Mouse (Mus musculus) MEL (cell line): ENCODE measurements at regions not wholly inside any gene's neighbourhood (a gene's known extent, or its start where the extent isn't known, plus 50 kb on each side); places are given as distances from the start of the nearest gene placed in this dataset.
"Not testable (repeated sequence)": the region's sequence is repeated elsewhere in the genome, so short reads cannot be mapped to it uniquely, and the experiment has no call there.

Source experiments
- DNase-seq: peaks from one replicate; pipeline ENCODE4 v3.0.0; 2011; ENCODE audit warnings: low read depth, low spot score
- H3K27ac ChIP-seq: 2 replicates; pipeline ENCODE4 v1.5.1; 2012; ENCODE audit warnings: low read depth, mild to moderate bottlenecking, control low read depth, low read length, moderate library complexity; ENCODE audit not compliant: control insufficient read depth
- H3K27me3 ChIP-seq, 2 experiments: fragments of 150-350 bp in 1 of 2; sonication (generic) in 1 of 2; 2 replicates each; pipeline ENCODE4 v1.6.1; 2012; ENCODE audit warnings: low read length in 2 of 2, mild to moderate bottlenecking in 2 of 2, improper control_type of control experiment in 1 of 2, moderate library complexity in 1 of 2; ENCODE audit not compliant: insufficient read depth in 2 of 2, control insufficient read depth in 1 of 2
- H3K36me3 ChIP-seq, 2 experiments: 2 replicates each; pipeline ENCODE4 v1.6.1; 2012 to 2014; ENCODE audit warnings: low read length in 2 of 2, improper control_type of control experiment in 1 of 2, inconsistent platforms in 1 of 2, mild to moderate bottlenecking in 1 of 2; ENCODE audit not compliant: insufficient read depth in 2 of 2, control insufficient read depth in 1 of 2
- H3K4me1 ChIP-seq, 2 experiments: fragments of 150-350 bp in 1 of 2; sonication (generic) in 1 of 2; 2 replicates each; pipeline ENCODE4 v1.6.1; 2012; ENCODE audit warnings: low read length in 2 of 2, improper control_type of control experiment in 1 of 2, mild to moderate bottlenecking in 1 of 2; ENCODE audit not compliant: insufficient read depth in 2 of 2, control insufficient read depth in 1 of 2
- H3K4me3 ChIP-seq, 2 experiments: fragments of 150-350 bp in 1 of 2; sonication (generic) in 1 of 2; 2 replicates each; pipeline ENCODE4 v1.5.1; 2012; ENCODE audit warnings: low read depth in 2 of 2, low read length in 2 of 2, mild to moderate bottlenecking in 2 of 2, moderate library complexity in 2 of 2, control low read depth in 1 of 2, improper control_type of control experiment in 1 of 2; ENCODE audit not compliant: control insufficient read depth in 1 of 2, insufficient read depth in 1 of 2
- H3K79me2 ChIP-seq: 2 replicates; pipeline ENCODE4 v1.6.1; 2012; ENCODE audit warnings: mild to moderate bottlenecking, low read length, moderate library complexity; ENCODE audit not compliant: control insufficient read depth, poor library complexity, insufficient read depth
- H3K9ac ChIP-seq: 2 replicates; pipeline ENCODE4 v1.6.1; 2012; ENCODE audit warnings: low read depth, mild to moderate bottlenecking, control low read depth, low read length, moderate library complexity; ENCODE audit not compliant: control insufficient read depth, poor library complexity, severe bottlenecking
- H3K9me3 ChIP-seq: fragments of 150-350 bp; sonication (generic); replicated peaks from 2 replicates; pipeline ENCODE4 v1.6.1; 2012; ENCODE audit warnings: mild to moderate bottlenecking, low read length, improper control_type of control experiment, moderate library complexity; ENCODE audit not compliant: insufficient read depth
- CTCF ChIP-seq, 3 experiments: IDR thresholded peaks in 2 of 3; conservative IDR thresholded peaks in 1 of 3; 2 replicates each; pipeline ENCODE4 v1.5.1; 2011 to 2012; ENCODE audit warnings: low read length in 3 of 3, low read depth in 2 of 3, mild to moderate bottlenecking in 2 of 3, improper control_type of control experiment in 1 of 3, inconsistent platforms in 1 of 3, mixed read lengths in 1 of 3, moderate library complexity in 1 of 3; ENCODE audit not compliant: control insufficient read depth in 1 of 3, insufficient read depth in 1 of 3, poor library complexity in 1 of 3, severe bottlenecking in 1 of 3
- ELF1 ChIP-seq: IDR thresholded peaks from 2 replicates; pipeline ENCODE4 v1.6.1; 2014; ENCODE audit warnings: low read depth, mild to moderate bottlenecking, inconsistent platforms, low read length, improper control_type of control experiment, moderate library complexity
- ETS1 ChIP-seq: IDR thresholded peaks from 2 replicates; pipeline ENCODE4 v1.6.1; 2012; ENCODE audit warnings: low read depth, mild to moderate bottlenecking, inconsistent platforms, low read length, improper control_type of control experiment, moderate library complexity
- HCFC1 ChIP-seq: IDR thresholded peaks from 2 replicates; pipeline ENCODE4 v1.6.1; 2012; ENCODE audit warnings: low read depth, mild to moderate bottlenecking, inconsistent platforms, low read length, improper control_type of control experiment, moderate library complexity
- KAT2A ChIP-seq: conservative IDR thresholded peaks from 2 replicates; pipeline ENCODE4 v1.6.1; 2012; ENCODE audit warnings: low read depth, low read length, improper control_type of control experiment, inconsistent platforms
- MAZ ChIP-seq: IDR thresholded peaks from 2 replicates; pipeline ENCODE4 v1.6.1; 2012; ENCODE audit warnings: low read depth, mild to moderate bottlenecking, inconsistent platforms, low read length, improper control_type of control experiment
- MEF2A ChIP-seq: IDR thresholded peaks from 2 replicates; pipeline ENCODE4 v1.6.1; 2014; ENCODE audit warnings: low read depth, mild to moderate bottlenecking, inconsistent platforms, low read length, improper control_type of control experiment; ENCODE audit not compliant: poor library complexity, insufficient replicate concordance, severe bottlenecking; ENCODE audit errors: extremely low read depth
- MYB ChIP-seq: IDR thresholded peaks from 2 replicates; pipeline ENCODE4 v1.6.1; 2011; ENCODE audit warnings: mild to moderate bottlenecking, low read depth, low read length, improper control_type of control experiment
- NRF1 ChIP-seq: IDR thresholded peaks from 2 replicates; pipeline ENCODE4 v1.6.1; 2014; ENCODE audit warnings: low read depth, mild to moderate bottlenecking, inconsistent platforms, low read length, improper control_type of control experiment, moderate library complexity; ENCODE audit not compliant: poor library complexity, insufficient read depth, severe bottlenecking
- POLR2AphosphoS2 ChIP-seq: IDR thresholded peaks from 2 replicates; pipeline ENCODE4 v1.6.1; 2011; ENCODE audit warnings: low read length, improper control_type of control experiment
- POLR2AphosphoS5 ChIP-seq: IDR thresholded peaks from 2 replicates; pipeline ENCODE4 v1.6.1; 2012; ENCODE audit warnings: low read depth, borderline replicate concordance, mild to moderate bottlenecking, inconsistent platforms, low read length, moderate library complexity, mixed read lengths
- RAD21 ChIP-seq: IDR thresholded peaks from 2 replicates; pipeline ENCODE4 v1.6.1; 2011; ENCODE audit warnings: mild to moderate bottlenecking, low read depth, low read length, improper control_type of control experiment
- SIN3A ChIP-seq: IDR thresholded peaks from 2 replicates; pipeline ENCODE4 v1.6.1; 2012; ENCODE audit warnings: low read length, improper control_type of control experiment, inconsistent platforms
- SMC3 ChIP-seq: IDR thresholded peaks from 2 replicates; pipeline ENCODE4 v1.6.1; 2011; ENCODE audit warnings: low read depth, low read length, improper control_type of control experiment
- TCF12 ChIP-seq: IDR thresholded peaks from 2 replicates; pipeline ENCODE4 v1.6.1; 2014; ENCODE audit warnings: low read depth, mild to moderate bottlenecking, inconsistent platforms, low read length, improper control_type of control experiment, moderate library complexity
- ZC3H11A ChIP-seq: IDR thresholded peaks from 2 replicates; pipeline ENCODE4 v1.6.1; 2012; ENCODE audit warnings: low read depth, mild to moderate bottlenecking, inconsistent platforms, low read length, improper control_type of control experiment
- ZMIZ1 ChIP-seq: IDR thresholded peaks from 2 replicates; pipeline ENCODE4 v1.6.1; 2012; ENCODE audit warnings: low read depth, mild to moderate bottlenecking, inconsistent platforms, low read length, improper control_type of control experiment, moderate library complexity
- ZNF384 ChIP-seq: IDR thresholded peaks from 2 replicates; pipeline ENCODE4 v1.6.1; 2012; ENCODE audit warnings: low read depth, mild to moderate bottlenecking, inconsistent platforms, low read length, improper control_type of control experiment

DNA sequence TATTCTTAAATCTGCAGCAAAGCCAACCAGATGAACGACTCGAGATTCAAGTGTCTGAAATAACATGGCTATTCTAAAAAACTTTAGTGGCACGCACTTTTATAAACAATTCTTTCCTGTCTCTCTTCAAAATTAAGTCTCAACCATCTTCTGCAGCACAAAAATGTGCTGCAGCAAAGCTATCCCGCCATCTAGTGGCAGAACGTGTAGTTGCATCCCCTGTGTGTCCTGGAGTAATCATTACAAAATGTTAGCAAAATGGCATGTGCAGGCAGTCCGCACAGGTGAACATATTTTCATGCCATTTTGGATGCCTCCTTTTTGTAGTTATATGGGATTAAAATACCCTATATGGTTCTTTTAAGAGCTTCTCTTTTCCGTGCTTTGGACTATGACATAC, 293.1 kb upstream of the Slc7a14 start:
- H3K79me2 ChIP-seq, result no peaks in the 10 kb centered on the region
- H3K9ac ChIP-seq, result no peak overlapping the region
- no peaks in the 10 kb centered on the region; a peak in 1 of 4 replicates for H3K27me3 ChIP-seq
- no peak overlapping the region for H3K4me3 ChIP-seq
- no peaks in the 10 kb centered on the region for H3K4me1 ChIP-seq
- H3K36me3 ChIP-seq, result no peaks in the 10 kb centered on the region
- TF ChIP-seq SMC3 (peak; percentile 91), MEF2A (no peak), KAT2A (no peak), POLR2AphosphoS5 (no peak), TCF12 (no peak), MAZ (no peak), ZMIZ1 (no peak), ELF1 (no peak), ZNF384 (no peak), SIN3A (no peak), ETS1 (no peak), CTCF (IDR thresholded peaks at IDR 0.05 in 2 of 3, conservative IDR thresholded peaks at IDR 0.05 in 1 of 3; ENCODE audit: control insufficient read depth in 1 of 3, insufficient read depth in 1 of 3, low read depth in 2 of 3, low read length in 3 of 3, poor library complexity in 1 of 3, severe bottlenecking in 1 of 3) (peak; percentile 80 to 92 (median 86)), HCFC1 (no peak), MYB (no peak), NRF1 (no peak), POLR2AphosphoS2 (no peak), ZC3H11A (peak; percentile 80), RAD21 (peak; percentile 87)
- peak; percentile 77 for DNase-seq
- H3K9me3 ChIP-seq, result no peaks in the 10 kb centered on the region
- no peak overlapping the region for H3K27ac ChIP-seq

DNA sequence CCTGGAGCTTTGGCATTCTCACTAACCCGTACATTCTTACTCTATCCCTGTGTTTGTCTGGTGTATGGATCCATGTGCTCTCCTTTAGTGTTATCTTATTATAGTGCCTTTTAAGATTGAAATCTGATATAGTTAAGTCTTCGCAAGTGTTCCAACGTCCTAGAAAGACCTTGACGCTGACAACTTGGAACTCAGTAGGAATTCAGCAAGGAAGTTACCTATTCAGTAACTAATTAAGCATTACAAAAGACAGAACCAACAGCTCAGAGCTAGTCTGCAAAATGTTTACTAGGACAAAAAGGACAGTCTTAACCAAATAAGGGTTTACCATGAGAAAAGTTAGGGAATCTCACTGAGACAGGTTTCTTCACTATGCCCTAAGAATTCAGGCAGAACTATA, 286.4 kb upstream of the Slc7a14 start:
- H3K27ac ChIP-seq, H3K9me3 ChIP-seq, H3K79me2 ChIP-seq, H3K9ac ChIP-seq, H3K27me3 ChIP-seq, H3K4me1 ChIP-seq, H3K36me3 ChIP-seq, DNase-seq, H3K4me3 ChIP-seq: not testable (repeated sequence)
